Mouse (Mus musculus) cerebellum, adult 2 months (tissue): ENCODE data around the gene Mrps25.

Source experiments
- CTCF ChIP-seq: fragments of 200-500 bp; IDR thresholded peaks from 2 replicates; pipeline ENCODE4 v1.5.1; 2011; ENCODE audit warnings: low read depth, mild to moderate bottlenecking, control low read depth, low read length, moderate library complexity, borderline replicate concordance; ENCODE audit not compliant: insufficient read depth
- POLR2A ChIP-seq: fragments of 200-500 bp; IDR thresholded peaks from 2 replicates; pipeline ENCODE4 v1.6.1; 2011; ENCODE audit warnings: low read length, control low read depth, borderline replicate concordance; ENCODE audit not compliant: insufficient read depth

DNA sequence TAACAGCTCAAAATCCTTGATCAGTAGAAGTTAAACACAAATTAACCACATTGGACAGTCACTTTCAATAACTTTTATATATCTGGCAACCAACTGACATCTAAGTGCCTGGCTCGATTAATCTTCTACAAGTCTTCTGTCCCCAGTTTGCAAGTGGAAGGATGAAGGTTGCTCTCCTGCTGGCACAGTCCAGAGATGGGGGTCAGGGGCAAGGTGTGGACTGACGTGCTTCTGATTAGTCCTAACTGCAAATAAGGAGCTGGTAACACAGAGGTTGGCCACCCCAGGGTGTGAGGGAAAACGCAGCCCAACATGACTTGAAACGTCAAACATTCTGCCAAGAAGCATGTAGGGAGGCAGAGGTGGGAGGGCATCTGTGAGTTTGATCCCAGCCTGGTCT is 47.9 kb upstream of the Mrps25 start:
- TF ChIP-seq POLR2A (no peak), CTCF (no peak)
